Mouse (Mus musculus): ENCODE measurements at regions not wholly inside any gene's neighbourhood (a gene's known extent, or its start where the extent isn't known, plus 50 kb on each side); places are given as distances from the start of the nearest gene placed in this dataset.
A peak's percentile ranks its signal among the peaks of the same experiment; 100 is the strongest.

- no peaks in the 10 kb centered on the region for H3K79me2 ChIP-seq (ENCODE audit: control insufficient read depth, insufficient read depth)
- no peaks in the 10 kb centered on the region for H3K27me3 ChIP-seq (ENCODE audit: control insufficient read depth, insufficient read depth, insufficient read length)
- H3K4me2 ChIP-seq (ENCODE audit: low read depth), result no peak overlapping the region
- H3K36me3 ChIP-seq (ENCODE audit: control insufficient read depth, insufficient read depth), result no peaks in the 10 kb centered on the region
- no peak overlapping the region for H3ac ChIP-seq (ENCODE audit: control insufficient read depth, insufficient read length)
- no peak overlapping the region for H3K4me3 ChIP-seq
- no peak for TF ChIP-seq REST (IDR thresholded peaks at IDR 0.05; ENCODE audit: insufficient read depth, insufficient read length)
- no peak for TF ChIP-seq MYOG (IDR thresholded peaks at IDR 0.05; ENCODE audit: control insufficient read depth in 1 of 3, insufficient read depth in 1 of 3, insufficient read length in 2 of 3, low read depth in 2 of 3)
- TF ChIP-seq USF1 (IDR thresholded peaks at IDR 0.05; ENCODE audit: low read depth), result no peak
- TF ChIP-seq TCF12 (IDR thresholded peaks at IDR 0.05; ENCODE audit: insufficient read depth, poor library complexity, severe bottlenecking), result no peak
- no peak for TF ChIP-seq CEBPB (IDR thresholded peaks at IDR 0.05; ENCODE audit: insufficient read depth, poor library complexity, severe bottlenecking)
- no peak for TF ChIP-seq E2F4 (IDR thresholded peaks at IDR 0.05; ENCODE audit: insufficient read depth)
- no peak for TF ChIP-seq MYOD1 (IDR thresholded peaks at IDR 0.05; ENCODE audit: control insufficient read depth in 1 of 3, insufficient read length in 2 of 3, low read depth in 2 of 3)
- no peak for TF ChIP-seq SRF (IDR thresholded peaks at IDR 0.05; ENCODE audit: control insufficient read depth, insufficient read length, low read depth)
- no peak for TF ChIP-seq TCF3 (IDR thresholded peaks at IDR 0.05; ENCODE audit: insufficient read length, low read depth)
Observed at GRCm38 (mm10) chr12:13042934-13043333, 101.2 kb upstream of the Mycn start.

GRCm38 (mm10) chr12:13035108-13035741, 93.5 kb upstream of the Mycn start:
- H3ac ChIP-seq (ENCODE audit: control insufficient read depth, insufficient read length), result no peak overlapping the region
- no peak overlapping the region for H3K4me3 ChIP-seq
- no peaks in the 10 kb centered on the region for H3K79me2 ChIP-seq (ENCODE audit: control insufficient read depth, insufficient read depth)
- no peaks in the 10 kb centered on the region for H3K36me3 ChIP-seq (ENCODE audit: control insufficient read depth, insufficient read depth)
- no peaks in the 10 kb centered on the region for H3K27me3 ChIP-seq (ENCODE audit: control insufficient read depth, insufficient read depth, insufficient read length)
- H3K4me2 ChIP-seq (ENCODE audit: low read depth), result no peak overlapping the region
- TF ChIP-seq E2F4 (IDR thresholded peaks at IDR 0.05; ENCODE audit: insufficient read depth) (no peak), POLR2AphosphoS2 (IDR thresholded peaks at IDR 0.05; ENCODE audit: insufficient read length, low read depth) (no peak), MAX (IDR thresholded peaks at IDR 0.05; ENCODE audit: low read depth) (no peak), TCF3 (IDR thresholded peaks at IDR 0.05; ENCODE audit: insufficient read length, low read depth) (no peak), MYOG (IDR thresholded peaks at IDR 0.05; ENCODE audit: control insufficient read depth in 1 of 3, insufficient read depth in 1 of 3, insufficient read length in 2 of 3, low read depth in 2 of 3) (no peak), TCF12 (IDR thresholded peaks at IDR 0.05; ENCODE audit: insufficient read depth, poor library complexity, severe bottlenecking) (no peak), SRF (IDR thresholded peaks at IDR 0.05; ENCODE audit: control insufficient read depth, insufficient read length, low read depth) (no peak), POLR2A (IDR thresholded peaks at IDR 0.05; ENCODE audit: insufficient read length, low read depth) (no peak), USF1 (IDR thresholded peaks at IDR 0.05; ENCODE audit: low read depth) (no peak), CEBPB (IDR thresholded peaks at IDR 0.05; ENCODE audit: insufficient read depth, poor library complexity, severe bottlenecking) (no peak), REST (IDR thresholded peaks at IDR 0.05; ENCODE audit: insufficient read depth, insufficient read length) (no peak)

GRCm38 (mm10) chr12:13030333-13030732, 88.6 kb upstream of the Mycn start:
- Histone ChIP-seq H3K4me3 (no peak overlapping the region), H3ac (ENCODE audit: control insufficient read depth, insufficient read length) (no peak overlapping the region), H3K79me2 (ENCODE audit: control insufficient read depth, insufficient read depth) (no peaks in the 10 kb centered on the region), H3K27me3 (ENCODE audit: control insufficient read depth, insufficient read depth, insufficient read length) (no peaks in the 10 kb centered on the region), H3K4me2 (ENCODE audit: low read depth) (no peak overlapping the region), H3K36me3 (ENCODE audit: control insufficient read depth, insufficient read depth) (no peaks in the 10 kb centered on the region)
- TF ChIP-seq SRF (IDR thresholded peaks at IDR 0.05; ENCODE audit: control insufficient read depth, insufficient read length, low read depth) (no peak), MYOG (IDR thresholded peaks at IDR 0.05; ENCODE audit: control insufficient read depth in 1 of 3, insufficient read depth in 1 of 3, insufficient read length in 2 of 3, low read depth in 2 of 3) (no peak), POLR2A (IDR thresholded peaks at IDR 0.05; ENCODE audit: insufficient read length, low read depth) (no peak), POLR2AphosphoS2 (IDR thresholded peaks at IDR 0.05; ENCODE audit: insufficient read length, low read depth) (no peak), TCF3 (IDR thresholded peaks at IDR 0.05; ENCODE audit: insufficient read length, low read depth) (no peak), CEBPB (IDR thresholded peaks at IDR 0.05; ENCODE audit: insufficient read depth, poor library complexity, severe bottlenecking) (no peak), MYOD1 (IDR thresholded peaks at IDR 0.05; ENCODE audit: control insufficient read depth in 1 of 3, insufficient read length in 2 of 3, low read depth in 2 of 3) (no peak), E2F4 (IDR thresholded peaks at IDR 0.05; ENCODE audit: insufficient read depth) (no peak), MAX (IDR thresholded peaks at IDR 0.05; ENCODE audit: low read depth) (no peak), TCF12 (IDR thresholded peaks at IDR 0.05; ENCODE audit: insufficient read depth, poor library complexity, severe bottlenecking) (no peak)

GRCm38 (mm10) chr12:13028086-13028485, 86.4 kb upstream of the Mycn start:
- no peak overlapping the region for H3K4me3 ChIP-seq
- H3K79me2 ChIP-seq (ENCODE audit: control insufficient read depth, insufficient read depth), result no peaks in the 10 kb centered on the region
- no peak overlapping the region for H3ac ChIP-seq (ENCODE audit: control insufficient read depth, insufficient read length)
- no peaks in the 10 kb centered on the region for H3K27me3 ChIP-seq (ENCODE audit: control insufficient read depth, insufficient read depth, insufficient read length)
- H3K36me3 ChIP-seq (ENCODE audit: control insufficient read depth, insufficient read depth), result no peaks in the 10 kb centered on the region
- TF ChIP-seq E2F4 (IDR thresholded peaks at IDR 0.05; ENCODE audit: insufficient read depth) (no peak), REST (IDR thresholded peaks at IDR 0.05; ENCODE audit: insufficient read depth, insufficient read length) (peak; percentile 18), MAX (IDR thresholded peaks at IDR 0.05; ENCODE audit: low read depth) (no peak)
- H3K4me2 ChIP-seq (ENCODE audit: low read depth), result no peak overlapping the region

- Histone ChIP-seq H3ac (ENCODE audit: control insufficient read depth, insufficient read length) (no peak overlapping the region), H3K4me3 (no peak overlapping the region), H3K27me3 (ENCODE audit: control insufficient read depth, insufficient read depth, insufficient read length) (no peaks in the 10 kb centered on the region), H3K79me2 (ENCODE audit: control insufficient read depth, insufficient read depth) (no peaks in the 10 kb centered on the region), H3K36me3 (ENCODE audit: control insufficient read depth, insufficient read depth) (no peaks in the 10 kb centered on the region), H3K4me2 (ENCODE audit: low read depth) (no peak overlapping the region)
- no peak for TF ChIP-seq POLR2A (IDR thresholded peaks at IDR 0.05; ENCODE audit: insufficient read length, low read depth)
- no peak for TF ChIP-seq SRF (IDR thresholded peaks at IDR 0.05; ENCODE audit: control insufficient read depth, insufficient read length, low read depth)
- no peak for TF ChIP-seq TCF3 (IDR thresholded peaks at IDR 0.05; ENCODE audit: insufficient read length, low read depth)
- TF ChIP-seq REST (IDR thresholded peaks at IDR 0.05; ENCODE audit: insufficient read depth, insufficient read length), result no peak
- TF ChIP-seq E2F4 (IDR thresholded peaks at IDR 0.05; ENCODE audit: insufficient read depth), result no peak
- TF ChIP-seq MYOG (IDR thresholded peaks at IDR 0.05; ENCODE audit: control insufficient read depth in 1 of 3, insufficient read depth in 1 of 3, insufficient read length in 2 of 3, low read depth in 2 of 3), result no peak
- TF ChIP-seq CEBPB (IDR thresholded peaks at IDR 0.05; ENCODE audit: insufficient read depth, poor library complexity, severe bottlenecking), result no peak
- no peak for TF ChIP-seq MYOD1 (IDR thresholded peaks at IDR 0.05; ENCODE audit: control insufficient read depth in 1 of 3, insufficient read length in 2 of 3, low read depth in 2 of 3)
- TF ChIP-seq TCF12 (IDR thresholded peaks at IDR 0.05; ENCODE audit: insufficient read depth, poor library complexity, severe bottlenecking), result no peak
- no peak for TF ChIP-seq MAX (IDR thresholded peaks at IDR 0.05; ENCODE audit: low read depth)
Observed at GRCm38 (mm10) chr12:13026041-13026580, 84.4 kb upstream of the Mycn start.
